Mouse (Mus musculus): Measurements from ENCODE around the gene Hspa13.

The Hspa13 gene

DNA sequence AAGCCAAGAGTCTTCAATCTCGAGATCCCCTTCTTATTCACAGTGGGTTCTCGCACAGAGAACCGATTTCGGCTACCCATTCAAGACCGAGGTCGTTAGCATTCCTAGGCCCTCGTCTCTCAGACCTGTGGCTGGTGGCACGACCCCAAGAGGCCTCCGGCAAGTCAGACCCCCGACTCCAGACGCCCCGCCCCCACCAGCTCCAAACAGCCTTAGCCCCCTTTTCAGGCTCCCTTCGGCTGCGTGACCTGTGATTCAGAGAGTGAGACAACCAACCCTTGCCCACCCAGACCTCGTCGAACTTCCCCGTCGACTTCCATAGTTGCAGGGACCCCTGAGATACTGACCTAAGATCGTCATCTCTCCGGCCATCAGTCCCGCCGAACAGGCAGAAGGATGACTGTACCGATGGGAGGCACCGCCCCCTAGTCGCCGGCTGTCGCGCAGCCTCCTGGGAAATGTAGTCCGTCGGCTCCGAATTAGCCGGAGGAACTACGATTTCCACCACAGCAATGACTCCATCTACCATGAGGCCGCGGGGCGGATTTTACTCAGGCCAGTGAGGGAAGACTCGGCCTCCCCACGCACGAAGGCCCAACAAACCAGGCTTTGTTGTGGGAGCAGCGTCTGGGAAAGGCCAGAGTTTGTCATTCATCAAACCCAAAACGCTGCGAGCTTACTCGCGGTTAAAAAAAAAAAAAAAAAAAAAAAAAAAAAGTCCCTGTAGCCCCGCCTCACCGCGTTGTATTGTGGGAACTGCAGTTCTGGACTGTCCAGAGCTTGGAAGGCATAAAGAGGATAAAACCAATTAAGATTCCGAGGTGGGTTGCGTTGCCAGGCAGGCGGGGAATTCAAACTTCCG, at the start of gene Hspa13:
Hspa13 (minus strand) TSS at position 717 of the 862 bp plus-strand sequence.
- in situ Hi-C loops (cut with MboI, MseI), result no loop called here

DNA sequence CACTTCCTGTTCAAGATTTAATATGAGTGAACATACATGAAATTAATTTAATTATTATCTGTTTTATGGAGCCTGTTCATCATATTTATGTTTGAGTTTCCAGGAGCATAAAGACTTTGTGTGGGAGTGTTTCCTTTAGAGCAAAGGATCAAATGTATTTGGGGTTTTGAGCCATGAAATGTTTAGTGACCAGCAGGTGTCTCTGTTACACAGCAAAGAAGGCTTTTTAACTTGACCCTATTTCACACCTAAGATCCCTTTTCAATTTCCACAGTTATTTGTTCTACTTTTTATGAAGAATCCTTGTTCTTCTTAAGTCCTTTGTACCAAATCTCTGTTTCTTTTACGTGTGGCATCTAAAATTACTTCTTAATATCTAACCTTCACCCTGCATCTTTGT, 12.4 kb upstream of the Hspa13 start:
- in situ Hi-C loops (cut with MboI, MseI), result loop anchor here (5.0 kb wide), 1 partner anchor 353 kb away; no protein-coding TSS in a partner anchor

DNA sequence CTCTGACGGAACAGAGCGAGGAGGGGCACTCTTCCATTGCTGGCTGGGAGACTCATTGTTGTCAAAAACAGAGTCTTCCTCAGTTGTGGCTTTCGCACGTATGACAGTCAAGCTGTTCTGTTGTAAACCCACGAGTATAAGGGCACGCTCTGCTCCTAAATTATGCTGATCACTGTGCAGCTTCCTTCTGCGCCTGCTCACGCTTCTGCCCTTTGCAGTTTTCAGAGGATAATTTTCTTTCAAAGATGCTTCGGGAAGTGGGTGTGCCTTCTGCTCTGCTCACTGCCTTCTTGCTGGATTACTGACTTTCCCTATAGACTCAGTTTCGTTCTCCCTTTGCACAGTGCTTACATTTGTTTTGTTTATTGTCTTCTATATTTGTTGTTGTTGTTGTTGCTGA, 6.3 kb upstream of the Hspa13 start:
- in situ Hi-C loops (cut with MboI, MseI), result loop anchor here (5.0 kb wide), 1 partner anchor 1119 kb away; no protein-coding TSS in a partner anchor

DNA sequence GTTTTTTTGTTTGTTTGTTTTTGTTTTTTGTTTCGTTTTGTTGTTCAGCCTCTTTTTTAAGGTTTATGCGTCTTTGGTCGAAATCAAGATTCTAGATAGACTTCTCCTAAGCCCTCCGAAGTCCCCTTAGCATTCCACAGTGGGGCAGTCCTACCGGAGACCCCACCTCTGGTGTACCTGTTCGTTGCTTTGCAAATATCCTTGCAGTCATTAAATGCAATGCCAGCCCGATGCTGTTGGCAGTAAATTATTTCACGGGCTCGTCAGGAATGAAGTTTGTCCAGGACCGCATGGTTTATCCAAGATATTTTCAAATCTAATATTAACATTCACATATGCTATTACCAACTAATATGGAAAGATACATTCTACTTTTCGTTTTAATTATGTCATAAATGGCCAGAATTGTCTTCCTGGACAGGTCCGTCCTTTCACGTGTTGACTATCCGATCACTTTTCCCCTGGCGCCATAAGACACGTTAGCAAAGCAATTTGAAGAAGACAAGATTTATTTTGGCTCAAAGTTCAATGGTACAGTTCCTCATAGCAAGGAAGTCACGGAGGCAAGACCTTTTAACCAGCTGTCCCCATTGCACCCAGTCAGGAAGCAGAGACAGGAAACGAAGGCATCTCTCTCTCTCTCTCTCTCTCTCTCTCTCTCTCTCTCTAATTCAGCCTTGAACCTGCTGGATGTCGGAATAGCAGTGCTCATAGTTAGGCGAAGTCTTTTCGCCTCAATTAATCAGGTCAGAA, 522 bp upstream of the Hspa13 start:
- in situ Hi-C loops (cut with MboI, MseI), result no loop called here

DNA sequence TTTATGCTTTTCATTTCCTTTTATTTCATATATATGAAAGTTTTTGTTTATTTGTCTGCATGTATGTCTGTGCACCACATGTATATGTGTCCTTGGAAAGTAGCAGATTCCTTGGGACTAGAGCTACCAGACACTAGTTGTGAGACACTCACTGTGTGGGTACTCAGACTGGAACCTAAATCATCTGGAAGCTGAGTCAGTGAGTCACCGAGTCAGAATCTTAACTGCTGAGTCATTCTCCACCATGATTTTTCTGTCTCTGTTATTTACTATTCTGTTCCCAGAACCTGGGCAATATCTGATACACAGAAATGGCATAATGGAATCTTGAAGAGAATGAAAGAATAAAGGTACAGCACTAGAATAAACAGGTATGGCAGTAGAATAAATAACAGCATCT, 14.0 kb downstream of the Hspa13 start:
- in situ Hi-C loops (cut with MboI, MseI), result no loop called here

DNA sequence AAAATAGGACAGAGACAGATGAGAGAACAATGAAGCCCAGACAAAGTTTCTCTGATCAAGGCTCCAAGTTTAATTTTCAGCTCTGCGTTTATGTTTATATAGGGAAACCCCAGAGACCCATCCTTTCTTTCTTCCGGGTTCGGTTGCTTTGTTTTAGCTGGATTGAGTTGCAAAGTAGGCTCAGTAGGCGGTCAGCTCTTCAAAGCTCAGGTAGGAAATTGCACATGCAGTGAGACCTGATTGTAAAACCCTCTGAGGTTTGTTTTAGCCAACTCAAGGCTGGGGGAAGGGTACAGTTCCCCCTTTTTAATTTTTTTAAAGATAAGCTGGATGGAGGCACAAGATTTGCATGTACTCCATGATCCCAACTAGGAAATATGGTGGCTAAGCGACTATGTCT, 16.8 kb downstream of the Hspa13 start:
- in situ Hi-C loops (cut with MboI, MseI), result no loop called here

DNA sequence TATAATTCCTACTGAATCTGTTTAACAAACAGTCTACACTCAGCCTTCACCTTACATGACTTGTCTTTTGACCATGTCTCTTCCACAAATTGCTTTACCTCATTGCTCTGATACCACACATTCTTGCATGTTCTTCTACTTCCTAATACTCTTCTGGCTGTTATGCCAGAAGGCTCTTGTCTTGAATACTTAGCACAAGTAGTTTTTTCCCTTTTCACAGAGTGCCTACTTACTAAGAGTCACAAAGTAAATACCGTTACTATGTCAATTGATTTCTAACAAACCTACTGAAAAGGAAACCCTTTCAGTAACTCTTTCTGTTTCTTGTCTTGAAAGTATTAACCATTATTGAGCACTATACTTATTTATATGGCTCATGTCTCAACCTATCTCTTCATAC, 18.0 kb downstream of the Hspa13 start:
- in situ Hi-C loops (cut with MboI, MseI), result no loop called here

DNA sequence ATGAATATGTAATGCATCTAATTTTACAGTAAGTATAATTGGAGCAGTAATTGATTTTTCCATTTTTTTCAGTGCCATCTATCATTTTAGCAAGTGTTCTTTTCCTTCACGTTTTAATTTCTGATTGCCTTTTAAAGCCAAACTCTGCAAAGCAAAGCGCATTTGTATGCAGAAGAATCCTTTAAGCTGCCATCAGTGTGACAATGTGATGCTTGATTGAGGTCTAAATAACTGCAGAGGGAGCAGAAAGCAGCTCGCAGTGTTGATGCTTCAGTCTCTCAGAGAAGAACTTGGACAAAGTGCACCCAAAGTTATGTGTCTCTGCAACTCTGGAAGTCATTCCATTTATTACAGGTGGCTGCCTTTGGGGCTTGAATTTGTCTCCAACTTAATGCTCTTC, 22.9 kb downstream of the Hspa13 start:
- in situ Hi-C loops (cut with MboI, MseI), result no loop called here

DNA sequence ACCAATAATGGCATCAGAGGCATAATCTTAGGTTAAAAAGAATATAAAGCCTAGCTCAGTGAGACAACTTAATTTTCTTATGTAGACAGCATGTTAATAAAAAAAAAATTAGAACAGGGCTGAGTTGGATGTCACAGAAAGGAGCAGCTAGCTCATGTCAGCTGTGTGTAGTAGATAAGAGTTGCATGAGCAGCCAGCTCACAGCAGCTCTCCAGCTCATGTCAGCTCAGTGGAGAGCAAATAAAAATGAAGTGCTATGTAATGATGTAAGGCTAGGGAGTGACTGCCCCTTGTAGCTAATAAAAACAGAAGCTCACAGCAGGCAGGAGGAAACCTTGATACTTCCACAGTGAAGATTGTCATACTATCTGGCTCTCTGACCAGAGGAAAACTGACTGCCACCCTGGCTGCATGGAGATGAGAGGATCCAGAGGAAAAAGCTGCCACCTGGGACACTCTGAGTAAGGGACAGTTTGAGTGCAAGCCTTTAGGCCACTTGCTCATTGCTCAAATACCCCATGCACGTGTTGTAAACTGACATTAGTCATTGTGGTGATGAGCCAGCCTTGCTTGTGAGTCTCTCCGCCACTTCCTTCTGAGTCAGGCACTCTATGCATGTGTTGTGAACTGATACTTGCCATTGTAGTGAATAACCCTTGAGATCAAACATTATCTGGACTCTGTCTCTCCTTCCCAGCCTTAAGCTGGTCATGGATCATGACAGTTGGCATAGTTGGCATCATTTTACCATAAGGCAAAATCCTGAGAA, 49.3 kb downstream of the Hspa13 start:
- in situ Hi-C loops (cut with MboI, MseI), result no loop called here

DNA sequence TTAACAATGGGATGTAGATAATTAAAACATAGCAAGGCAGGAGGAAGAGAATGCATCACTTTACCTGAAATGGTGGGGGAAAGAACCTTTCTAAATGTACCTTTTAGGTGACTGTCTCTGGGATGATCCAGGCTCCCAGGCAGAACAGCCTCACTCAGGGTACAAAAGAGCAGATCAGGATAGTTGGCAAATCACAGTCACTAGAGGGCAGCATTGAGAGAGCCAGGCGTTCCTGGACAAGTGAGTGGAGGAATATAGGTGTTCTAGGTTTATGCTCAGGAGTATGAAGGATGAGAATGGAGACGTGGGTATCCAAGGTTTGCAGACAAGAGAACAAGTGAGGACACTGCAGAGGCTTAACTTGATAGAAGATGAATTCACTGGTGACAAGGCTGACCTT, 70.7 kb downstream of the Hspa13 start:
- in situ Hi-C loops (cut with MboI, MseI), result loop anchor here (10.0 to 25.0 kb wide), 2 partner anchors 429 to 1191 kb away; no protein-coding TSS in a partner anchor
